Mouse (Mus musculus): ENCODE results near the gene Pml. TPM values are rescaled to one million over a fixed set of nuclear protein-coding genes. Genes with fewer than 3 reads are reported as not detected.

Pml gene
- 10 to 100 TPM; 50.0 to 59.2 TPM for polyA plus RNA-seq (2017; shearing (Covaris generic))

GRCm38 (mm10) chr9:58249592-58250192 lies at the start of gene Pml:
Gene Pml, minus strand, starts transcription at chr9:58249786.

GRCm38 (mm10) chr9:58253033-58253804 lies 3.6 kb upstream of the Pml start, which contains the start of gene Stoml1:
Gene Stoml1, plus strand, starts transcription at chr9:58253164.

GRCm38 (mm10) chr9:58203516-58204447 lies 45.8 kb downstream of the Pml start, which contains the start of the genes Islr and Islr2:
Gene Islr, minus strand, starts transcription at chr9:58204306.
Gene Islr2, minus strand, starts transcription at chr9:58204319.

Other genes with a start within 250 kb of the Pml start
- gene Cyp11a1, start 243.4 kb downstream of the Pml start, polyA plus RNA-seq (2017; shearing (Covaris generic)): 1 to 10 TPM in 1 of 2 experiments, not detected in 1; 1.3 TPM
- gene Stra6, start 186.0 kb downstream of the Pml start, polyA plus RNA-seq (2017; shearing (Covaris generic)): 1 to 10 TPM; 2.2 to 3.2 TPM
- under 1 TPM; 0.33 to 0.62 TPM for gene Ccdc33, start 131.0 kb downstream of the Pml start, polyA plus RNA-seq (2017; shearing (Covaris generic))
- gene Islr, start 45.5 kb downstream of the Pml start, polyA plus RNA-seq (2017; shearing (Covaris generic)): 1 to 10 TPM in 1 of 2 experiments, under 1 TPM in 1; 0.66 to 2.0 TPM
- not detected for gene Islr2, start 45.5 kb downstream of the Pml start, polyA plus RNA-seq (2017; shearing (Covaris generic))
- 10 to 100 TPM; 20.9 to 27.4 TPM for gene Stoml1, start 3.4 kb upstream of the Pml start, polyA plus RNA-seq (2017; shearing (Covaris generic))
- not detected for gene Loxl1, start 63.4 kb upstream of the Pml start, polyA plus RNA-seq (2017; shearing (Covaris generic))
- gene Tbc1d21, start 120.7 kb upstream of the Pml start, polyA plus RNA-seq (2017; shearing (Covaris generic)): under 1 TPM in 1 of 2 experiments, not detected in 1; 0.18 TPM
- gene Insyn1, start 238.8 kb upstream of the Pml start, polyA plus RNA-seq (2017; shearing (Covaris generic)): not detected